Mouse (Mus musculus) A20 (cell line): ENCODE measurements around the gene Rab24.

Experiments used
- DNase-seq: peaks from one replicate; pipeline ENCODE4 v3.0.0-alpha.2; 2011; ENCODE audit warnings: low read depth, low spot score

Gene Rab24

DNA sequence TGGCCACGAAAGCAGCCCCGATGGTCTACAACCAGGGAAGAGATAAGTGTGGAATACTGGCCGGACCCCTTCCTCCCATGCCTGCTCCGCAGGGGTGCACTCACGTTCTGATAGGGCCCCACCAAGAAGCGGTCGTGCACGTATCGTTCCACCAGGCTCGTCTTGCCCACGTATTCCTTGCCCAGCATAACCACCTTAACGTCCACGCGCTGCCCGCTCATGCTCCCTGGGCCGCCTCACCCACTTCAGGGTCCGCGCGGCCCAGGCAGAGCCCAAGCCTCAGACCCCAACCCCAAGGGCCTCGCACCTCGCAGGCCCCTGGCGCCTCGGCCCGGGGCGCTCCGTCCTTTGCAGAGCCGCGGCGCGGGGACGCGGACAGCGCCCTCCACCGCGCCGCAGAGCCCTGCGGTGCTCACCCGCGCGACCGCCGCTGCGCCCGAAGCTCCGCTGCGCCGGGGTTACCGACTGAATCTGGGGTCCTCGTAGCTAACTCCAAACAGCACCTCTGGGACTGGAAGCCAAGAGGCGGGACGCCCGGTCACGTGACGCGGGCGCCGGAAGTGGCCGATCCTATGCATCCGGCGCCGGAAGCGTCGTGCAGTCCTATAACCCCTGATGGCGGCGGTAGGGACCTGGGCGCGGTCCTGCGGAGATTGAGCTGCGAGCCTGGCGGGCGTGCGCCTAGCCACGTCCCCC is at the start of gene Rab24:
TSS of gene Rab24 (minus strand) at position 513 of the 696 bp plus-strand sequence.
- DNase-seq, result peak; percentile 91

DNA sequence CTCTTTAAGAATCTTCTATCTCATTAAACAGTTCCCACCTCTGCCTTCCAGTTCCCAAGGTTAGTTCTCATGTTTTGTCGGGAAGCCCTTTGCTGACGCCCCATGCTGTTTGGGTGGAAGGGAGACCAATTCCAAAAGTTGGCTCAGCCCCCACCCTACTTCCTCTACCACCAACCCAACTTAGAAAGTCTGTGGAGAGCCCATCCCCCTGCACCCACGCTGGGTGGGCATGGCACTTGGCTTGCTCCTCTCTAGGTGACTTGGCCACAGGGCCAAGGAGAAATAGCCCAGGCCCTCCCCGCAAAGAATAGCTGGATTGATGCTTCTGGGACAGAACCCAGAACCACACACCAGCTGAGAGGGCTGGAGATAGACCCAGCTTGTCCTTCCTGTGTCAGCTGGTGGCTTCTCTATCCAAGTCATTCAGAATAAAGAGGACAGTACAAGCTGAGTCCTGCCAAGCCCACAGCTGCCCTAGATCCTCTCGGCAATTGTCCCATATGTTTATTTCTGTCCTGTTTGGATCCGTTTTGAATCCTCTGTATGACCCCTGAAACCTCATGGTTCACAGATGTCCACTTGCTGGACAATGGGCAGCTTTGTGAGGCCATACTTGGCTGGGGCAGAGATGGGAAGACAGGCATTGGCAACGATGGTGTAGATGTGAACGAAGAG is 49.4 kb upstream of the Rab24 start:
- no peak for DNase-seq

DNA sequence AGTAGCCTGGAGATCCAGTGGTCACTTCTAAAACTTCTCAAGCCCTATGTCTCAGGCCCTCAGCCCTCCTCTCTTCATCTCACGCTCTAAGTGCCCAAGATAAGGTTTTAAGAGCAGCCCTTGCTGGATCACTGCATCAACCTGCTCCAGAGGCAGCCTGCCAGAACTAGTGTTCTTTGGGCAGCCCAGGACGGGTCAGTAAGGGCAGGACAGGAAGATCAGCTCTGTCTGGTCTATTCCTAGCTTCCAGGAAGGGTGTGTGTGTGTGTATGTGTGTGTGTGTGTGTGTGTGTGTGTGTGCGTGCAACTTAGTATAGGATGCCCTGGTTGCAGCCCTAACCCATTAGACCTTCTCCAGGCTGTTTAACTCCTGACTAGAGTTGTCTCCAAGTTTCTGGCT is 48.5 kb upstream of the Rab24 start:
- DNase-seq, result no peak

DNA sequence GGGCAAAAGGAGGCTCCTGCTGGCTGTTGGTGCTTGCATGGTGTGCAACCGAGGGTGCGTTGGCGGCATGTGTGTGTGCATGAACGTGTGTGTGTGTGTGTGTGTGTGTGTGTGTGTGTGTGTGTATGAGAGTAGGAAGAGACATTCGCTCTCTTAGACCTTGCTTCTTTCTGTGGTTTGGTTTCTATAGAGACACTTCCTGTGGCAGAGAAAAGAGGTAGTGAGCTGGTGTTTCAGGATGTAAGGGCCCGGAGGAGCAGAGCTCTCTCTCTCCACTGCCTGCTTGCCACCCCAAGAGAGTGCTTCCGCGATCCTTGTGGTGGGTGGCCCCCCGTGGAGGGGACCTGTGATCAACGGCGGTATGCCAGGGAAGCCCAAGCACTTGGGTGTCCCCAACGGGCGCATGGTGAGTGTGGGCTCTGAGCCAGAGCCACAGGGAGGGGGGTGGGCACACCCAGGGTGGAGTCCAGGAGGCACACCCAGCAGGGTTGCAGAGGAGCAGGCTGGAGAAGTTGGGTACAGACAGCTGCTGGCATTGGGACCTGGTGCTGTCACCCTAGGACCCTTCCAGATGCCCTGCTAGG is 47.9 kb upstream of the Rab24 start, which contains the start of gene Rgs14:
TSS of gene Rgs14 (plus strand) at position 202 of the 584 bp plus-strand sequence.
- peak; percentile 89 for DNase-seq

DNA sequence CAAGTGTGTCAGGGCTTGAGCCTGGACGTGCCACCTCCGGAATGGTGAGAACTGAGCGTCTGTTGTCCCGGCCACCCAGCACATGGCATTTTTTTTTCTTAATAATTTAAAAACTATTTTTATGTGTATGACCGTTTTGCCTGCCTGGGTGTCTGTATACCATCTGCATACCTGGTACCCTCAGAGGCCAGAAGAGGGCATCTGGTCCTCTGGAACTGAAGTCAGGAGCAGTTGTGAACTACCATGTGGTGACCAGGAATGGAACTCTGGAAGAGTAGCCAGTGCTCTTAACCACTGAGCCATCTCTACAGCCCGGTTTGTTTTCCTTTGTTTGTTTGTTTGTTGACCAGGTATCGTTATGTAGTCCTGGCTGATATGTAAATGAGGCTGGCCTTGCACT is 46.7 kb upstream of the Rab24 start:
- peak; percentile 64 for DNase-seq

DNA sequence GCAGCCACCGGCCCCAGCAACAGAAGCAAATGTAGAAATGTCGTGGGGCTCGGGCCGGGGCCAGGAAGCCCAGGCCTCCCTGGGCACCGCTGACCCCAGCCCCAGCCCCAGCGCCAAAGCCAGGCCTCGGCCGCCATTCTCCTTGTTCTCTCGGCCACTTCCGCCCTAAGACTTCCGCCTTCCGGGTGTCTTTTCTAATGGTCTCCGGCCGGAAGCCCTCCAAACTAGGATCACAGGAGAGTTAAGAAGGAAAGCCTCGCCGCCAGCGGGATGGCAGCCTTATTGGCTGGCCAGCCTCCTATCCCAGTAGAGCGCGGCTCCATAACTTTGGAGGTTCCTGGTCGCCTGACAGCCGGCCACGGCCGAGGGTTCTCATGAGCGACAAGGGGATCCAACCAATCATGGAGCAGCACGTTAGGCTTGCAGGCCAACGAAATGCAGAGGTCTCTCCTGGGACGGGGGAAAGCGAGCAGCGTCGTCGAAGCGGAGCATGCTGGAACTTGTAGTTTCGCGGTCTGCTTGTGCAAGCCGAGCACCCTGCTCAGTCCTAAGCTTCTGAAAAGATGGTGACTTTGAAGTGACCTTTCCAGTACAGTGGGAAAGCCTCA is 40.8 kb upstream of the Rab24 start, which contains the start of gene Lman2:
TSS of gene Lman2 (minus strand) at position 331 of the 608 bp plus-strand sequence.
- DNase-seq, result peak; percentile 98

DNA sequence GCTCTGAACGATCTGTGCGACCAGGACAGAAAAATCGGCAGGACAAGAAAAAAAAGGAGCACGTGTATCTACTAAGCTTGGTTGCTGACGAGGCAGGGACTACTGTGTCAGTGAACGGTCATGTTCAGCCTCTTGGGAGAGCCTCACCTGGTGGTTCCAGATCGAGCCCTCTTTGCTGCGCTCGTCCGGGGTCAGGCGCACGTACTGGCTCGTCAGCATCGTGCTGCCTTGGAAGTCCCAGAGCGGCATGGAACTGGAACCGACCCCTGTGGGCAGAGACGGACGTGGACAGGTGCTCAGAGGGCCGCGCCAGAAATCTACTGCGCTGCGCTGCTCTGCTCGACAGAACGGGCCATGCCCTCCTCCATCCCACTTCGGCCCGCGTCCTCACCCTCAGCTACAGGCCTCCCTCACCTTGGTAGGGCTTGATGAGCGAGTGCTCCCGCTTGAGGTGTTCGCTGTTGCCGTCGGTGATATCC is 40.3 kb upstream of the Rab24 start:
- no peak for DNase-seq

DNA sequence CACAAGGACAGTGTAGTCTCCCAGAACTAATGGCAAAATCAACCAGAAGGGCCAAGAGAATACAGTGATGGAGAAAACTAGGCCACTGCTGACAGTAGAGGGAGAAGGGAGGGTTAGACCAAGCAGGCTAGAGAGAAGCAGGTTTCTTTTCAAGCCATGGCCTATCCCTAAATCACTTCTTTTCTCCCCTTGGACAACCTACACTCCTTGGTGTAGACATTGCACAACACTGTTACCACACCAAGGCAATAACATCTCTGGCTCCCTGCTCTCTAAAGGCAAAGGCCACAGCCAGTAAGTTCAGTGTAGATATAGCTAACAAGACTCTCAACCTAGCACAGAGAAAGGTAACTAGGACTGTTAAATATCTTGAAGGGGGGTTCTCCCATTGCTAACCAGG is 39.4 kb upstream of the Rab24 start:
- no peak for DNase-seq

DNA sequence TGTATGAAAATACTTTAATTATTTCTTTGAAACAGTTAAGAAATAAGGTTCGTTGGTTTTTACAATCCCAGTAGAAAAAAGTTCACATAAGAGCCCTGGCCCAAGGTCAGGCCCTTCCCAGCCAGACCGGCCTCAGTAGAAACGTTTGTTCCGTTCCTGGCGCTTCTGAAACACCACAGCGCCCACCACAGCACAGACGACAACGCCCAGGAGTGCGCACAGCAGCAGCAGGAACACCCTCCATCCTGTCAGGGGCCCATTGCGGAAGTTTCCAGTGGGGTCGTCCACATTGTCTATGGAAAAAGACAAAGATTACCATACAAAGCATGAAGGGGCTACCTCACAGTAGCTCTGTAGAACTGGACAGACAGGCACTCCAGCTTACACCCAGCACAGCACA is 25.0 kb upstream of the Rab24 start:
- DNase-seq, result no peak

DNA sequence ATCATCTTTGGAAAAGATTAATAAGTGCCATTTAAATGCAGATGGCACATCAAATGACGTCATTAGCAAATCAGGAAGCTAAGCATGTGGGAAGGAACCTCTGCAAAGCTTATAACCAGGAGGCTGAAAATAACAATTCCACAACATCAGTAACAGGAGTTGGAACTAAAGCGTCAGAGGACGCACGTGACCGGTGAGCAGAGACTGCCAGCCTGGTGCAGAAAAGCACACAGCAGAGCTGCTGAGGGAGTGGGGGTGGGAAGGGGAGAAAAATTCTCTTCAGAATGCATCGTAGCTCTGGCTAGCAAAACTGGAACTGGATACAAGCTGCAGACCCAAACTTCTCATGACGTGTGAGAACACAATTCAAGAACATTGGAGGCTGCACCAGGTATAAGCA is 22.5 kb upstream of the Rab24 start:
- no peak for DNase-seq

DNA sequence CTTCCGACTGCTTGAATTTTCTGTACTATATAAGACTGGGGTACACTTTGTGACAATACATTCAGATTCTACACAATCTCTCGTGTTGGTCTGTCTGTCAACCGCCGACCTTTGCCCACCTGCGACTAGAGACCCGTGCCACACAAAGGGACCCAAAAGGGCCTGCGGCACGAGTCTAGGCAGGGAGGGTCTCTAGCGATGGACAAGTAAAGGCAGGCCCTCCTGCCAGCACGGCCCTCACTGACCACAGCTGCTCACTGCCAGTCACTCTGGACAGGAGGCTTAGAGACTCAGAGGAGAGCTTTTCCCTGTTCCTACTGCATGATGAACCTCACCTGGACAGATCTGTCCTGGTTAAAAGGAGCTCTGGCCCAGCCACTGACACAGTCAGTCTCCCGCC is 20.7 kb upstream of the Rab24 start:
- DNase-seq, result no peak

DNA sequence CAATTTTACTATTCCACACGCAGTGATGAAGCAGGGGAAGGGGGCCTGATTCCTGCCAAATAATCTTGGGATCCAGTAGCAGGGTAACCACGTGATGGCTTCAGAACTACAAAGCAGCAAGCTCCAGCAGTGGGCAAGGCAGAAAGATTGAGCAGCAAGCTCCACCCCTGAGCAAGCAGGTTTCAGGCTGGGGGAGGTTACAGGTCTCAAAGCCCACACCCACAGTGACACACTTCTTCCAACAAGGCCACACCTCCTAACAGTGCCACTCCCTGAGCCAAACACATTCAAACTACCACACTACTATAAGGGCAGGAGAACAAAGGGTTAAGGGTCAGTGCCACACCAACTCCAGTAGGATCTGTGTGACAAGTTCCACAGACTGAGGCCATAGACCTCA is 17.5 kb upstream of the Rab24 start:
- peak; percentile 65 for DNase-seq

DNA sequence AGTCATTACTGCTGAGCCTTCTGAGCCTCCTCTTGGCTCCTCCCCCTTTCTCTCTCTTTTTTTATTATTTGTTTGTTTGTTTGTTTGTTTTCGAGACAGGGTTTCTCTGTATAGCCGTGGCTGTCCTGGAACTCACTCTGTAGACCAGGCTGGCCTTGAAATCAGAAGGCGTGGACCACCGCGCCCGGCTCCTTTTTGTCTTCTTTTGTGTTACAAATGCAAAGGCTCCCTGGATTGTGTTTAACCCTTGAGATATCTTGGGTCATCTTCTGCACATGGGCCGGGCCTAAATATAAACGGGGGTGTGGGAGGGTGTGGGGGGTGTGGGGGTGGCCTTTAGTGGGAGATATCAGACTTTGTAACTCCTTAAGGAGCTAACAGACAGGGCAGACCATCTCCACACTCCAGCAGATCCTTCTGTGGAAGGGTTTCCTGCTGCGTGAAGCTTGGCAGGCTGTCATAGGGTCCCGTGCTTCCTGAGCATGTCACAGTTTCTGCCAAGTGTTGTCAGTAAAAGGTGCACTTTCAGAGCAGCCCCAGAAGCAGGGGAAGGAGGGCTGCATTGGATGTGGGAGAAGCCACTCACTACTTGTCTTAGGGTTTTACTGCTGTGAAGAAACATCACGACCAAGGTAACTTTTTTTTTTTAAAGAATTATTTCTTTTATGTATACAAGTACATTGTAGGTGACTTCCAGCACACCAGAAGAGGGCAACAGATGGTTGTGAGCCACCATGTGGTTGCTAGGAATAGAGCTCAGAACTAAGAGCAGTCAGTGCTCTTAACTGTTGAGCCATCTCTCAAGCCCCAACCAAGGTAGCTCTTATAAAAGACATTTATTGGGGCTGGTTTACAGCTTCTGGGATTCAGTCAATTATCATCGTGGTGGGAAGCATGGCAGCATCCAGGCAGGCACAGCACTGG is 16.6 kb upstream of the Rab24 start:
- DNase-seq, result no peak

DNA sequence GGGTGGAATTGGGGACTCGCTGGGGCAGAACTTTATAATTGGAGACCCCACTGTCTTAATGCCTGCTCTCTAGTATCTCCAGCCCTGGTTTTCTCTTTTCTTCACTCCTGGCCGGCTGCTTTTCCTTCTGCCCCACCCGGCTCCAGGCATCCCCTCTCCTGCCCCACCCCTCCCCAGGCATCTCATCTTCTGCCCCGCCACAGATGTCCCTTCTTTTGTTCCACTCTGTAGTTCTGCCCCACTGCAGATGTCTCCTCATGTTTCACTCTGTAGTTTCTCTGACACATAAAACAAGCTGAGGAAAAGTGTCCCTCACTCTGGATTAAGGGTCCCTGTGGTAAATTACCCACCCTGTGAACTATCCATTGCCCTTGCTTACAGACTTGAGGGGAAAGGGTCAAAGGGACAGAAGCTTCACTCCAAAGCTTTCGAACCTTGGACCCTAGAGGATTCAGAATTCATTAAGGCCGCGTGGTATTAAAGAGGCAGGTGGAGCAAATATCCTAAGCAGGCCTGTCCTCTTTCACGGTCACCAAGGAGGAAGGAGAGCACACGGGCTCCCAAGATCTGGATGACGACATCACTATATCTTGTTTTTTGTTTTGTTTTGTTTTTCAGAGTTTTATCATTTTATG is 15.7 kb upstream of the Rab24 start:
- DNase-seq, result no peak

DNA sequence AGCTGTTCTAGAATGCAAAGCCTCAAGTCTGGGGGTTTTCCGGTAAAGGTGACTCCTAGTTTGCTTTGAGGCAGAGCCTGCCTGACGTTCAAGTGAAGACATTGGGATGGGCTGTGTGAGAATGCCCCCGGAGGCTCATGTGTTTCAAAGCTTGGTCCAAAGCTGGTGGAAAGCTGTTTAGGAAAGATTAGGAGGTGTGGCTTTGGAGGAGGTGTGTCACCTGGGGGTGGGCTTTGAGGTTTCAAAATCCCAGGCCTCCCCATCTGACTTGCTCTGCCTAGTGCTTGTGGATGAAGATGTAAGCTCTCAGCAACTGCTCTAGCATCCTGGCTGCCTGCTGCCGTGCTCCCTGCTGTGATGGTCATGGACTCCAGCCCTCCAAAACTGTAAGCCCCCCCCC is 14.0 kb upstream of the Rab24 start:
- DNase-seq, result no peak

DNA sequence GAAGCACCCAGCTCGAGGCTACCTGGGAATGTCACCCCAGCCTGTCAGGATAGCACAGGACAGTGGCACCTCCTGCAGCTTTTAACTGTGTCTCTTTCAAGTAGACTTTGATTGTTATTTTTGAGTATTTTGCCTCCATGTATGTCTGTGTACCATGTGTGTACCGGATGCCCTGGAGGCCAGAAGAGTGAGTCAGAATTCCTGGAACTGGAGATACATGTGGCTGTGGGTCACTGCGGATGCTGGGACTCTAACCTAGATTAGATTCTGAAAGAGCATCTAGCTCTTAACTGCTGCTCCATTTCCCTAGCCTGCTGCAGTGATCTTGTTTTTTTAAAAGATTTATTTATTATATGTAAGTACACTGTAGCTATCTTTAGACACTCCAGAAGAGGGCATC is 10.6 kb upstream of the Rab24 start:
- DNase-seq, result no peak

DNA sequence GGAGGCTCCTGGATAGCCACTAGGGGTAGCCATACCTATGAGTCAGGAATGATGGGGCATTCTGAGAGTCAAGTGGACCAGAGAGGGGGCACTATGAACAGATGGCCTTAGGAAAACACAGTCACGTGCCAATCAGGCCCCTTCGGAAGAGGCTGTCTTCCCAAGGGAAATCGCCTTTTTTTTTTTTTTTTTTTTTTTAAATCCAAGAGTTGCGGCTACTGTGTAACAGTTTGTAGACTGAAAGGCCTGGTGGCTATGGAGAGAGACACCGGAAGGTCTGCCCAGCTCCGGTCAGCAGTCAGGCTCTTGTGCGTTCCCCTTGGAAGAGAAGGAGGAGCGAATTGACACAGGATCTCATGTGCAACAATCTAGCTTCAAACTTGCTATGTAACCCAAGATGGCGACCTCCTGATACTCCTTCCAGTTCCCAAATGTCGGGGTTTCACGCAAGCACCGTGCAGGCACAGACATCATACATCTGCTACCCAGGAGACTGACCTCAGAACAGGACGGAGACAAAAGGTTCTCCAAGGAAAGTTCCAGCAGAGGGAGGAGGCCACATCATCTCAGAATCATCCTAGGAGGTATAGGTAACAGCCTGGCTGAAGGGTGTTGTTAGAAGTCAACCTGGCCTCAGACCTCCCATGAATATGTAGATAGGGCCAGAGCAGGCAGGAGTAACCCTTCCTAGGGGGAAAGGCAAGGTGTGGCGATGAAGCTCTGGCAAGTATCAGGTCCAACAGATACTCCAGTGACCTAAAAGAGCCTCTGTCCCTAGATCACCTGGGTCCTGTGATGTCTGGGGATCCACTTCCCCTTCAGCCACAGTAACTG is 9.0 kb upstream of the Rab24 start:
- peak; percentile 20 for DNase-seq

DNA sequence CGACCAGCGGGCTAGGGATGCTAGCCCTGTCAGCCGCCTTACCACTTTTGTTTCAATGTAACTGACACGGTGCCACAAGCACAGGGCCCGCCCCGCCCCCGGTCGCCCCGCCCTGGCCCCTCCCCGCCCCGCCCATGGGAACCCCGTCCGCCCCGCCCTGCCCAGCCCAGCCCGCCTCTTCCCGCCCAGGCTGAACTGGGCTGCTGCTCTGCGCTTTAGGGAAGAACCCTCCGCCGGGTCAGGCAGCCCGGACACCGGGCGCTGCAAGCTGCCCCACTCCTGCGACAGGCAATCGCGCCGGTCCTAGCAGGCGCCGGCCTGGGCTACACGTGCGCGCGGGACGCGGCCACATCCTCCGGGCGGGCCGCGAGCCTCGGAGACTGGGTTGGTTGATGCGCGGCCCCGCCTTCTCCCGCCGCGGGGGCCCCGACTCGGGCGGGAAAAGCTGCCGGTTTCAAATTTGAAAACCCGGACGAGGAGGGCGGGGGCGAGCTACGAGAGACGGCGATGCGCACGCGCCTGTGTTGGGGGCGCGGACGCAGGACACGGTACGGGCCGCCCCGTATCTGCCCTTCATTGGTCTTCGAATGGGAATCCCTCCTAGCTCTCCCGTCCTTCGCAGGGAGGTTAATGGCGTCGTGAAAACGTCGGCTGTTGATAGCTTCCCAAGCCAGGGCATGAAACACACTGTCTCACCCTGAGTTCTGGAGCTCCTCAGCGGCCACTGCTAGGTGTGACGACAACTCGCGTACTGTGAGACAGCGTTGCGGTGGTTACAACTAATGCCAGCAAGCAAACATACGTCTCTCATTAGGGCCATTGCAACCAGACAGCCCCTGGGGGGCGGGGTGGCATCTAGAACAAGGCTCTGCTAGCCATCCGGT is 8.2 kb upstream of the Rab24 start, which contains the start of gene Mxd3:
TSS of gene Mxd3 (minus strand) at position 141 of the 884 bp plus-strand sequence.
- peak; percentile 97 for DNase-seq
